Mouse (Mus musculus): ENCODE measurements around the gene Timm10b. TPM values are rescaled to one million over a fixed set of nuclear protein-coding genes. Genes with fewer than 3 reads are reported as not detected.

The Timm10b gene
- 164 and 184 TPM in 2 replicates for polyA plus RNA-seq (2016; fragmentation: Nextera tagmentation; extraction: Ambion mirVana)

DNA sequence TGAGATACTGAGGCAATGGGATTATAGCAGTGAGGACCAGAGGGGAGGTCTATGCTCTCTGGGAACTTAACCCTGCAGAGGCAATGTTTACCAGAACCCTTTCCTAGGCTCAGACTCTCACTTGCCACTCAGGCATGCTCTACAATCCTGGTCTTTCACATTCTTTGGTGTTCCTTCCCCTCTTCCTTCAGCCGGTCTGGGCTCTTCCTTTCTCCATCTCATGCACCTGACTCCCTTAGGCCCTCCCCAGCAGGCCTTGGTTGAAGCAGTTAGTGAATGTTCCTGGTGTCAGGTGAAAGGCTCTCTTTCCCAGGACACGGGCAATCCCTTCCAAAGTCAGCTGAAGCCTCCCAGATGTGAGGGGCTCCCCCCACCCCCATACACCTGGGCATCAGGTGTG, at the start of gene Timm10b:
Gene Timm10b, plus strand, starts transcription at position 301 of the 400 bp plus-strand sequence.
- Histone ChIP-seq H3K4me1 (replicated peaks) (peaks cover 28% of the 10 kb centered on the region), H3K36me3 (peaks cover 46% of the 10 kb centered on the region), H3K9me3 (no peaks in the 10 kb centered on the region), H3K4me3 (peak within 1 kb of the TSS; percentile 82), H3K27me3 (ENCODE audit: insufficient read depth, poor library complexity, severe bottlenecking) (peaks cover 12% of the 10 kb centered on the region), H3K27ac (peak within 1 kb of the TSS; percentile 87)
- DNase-seq (ENCODE audit: low spot score) = no peak
- WGBS = 3% methylated on average over 2 of the region's 2 CpGs

DNA sequence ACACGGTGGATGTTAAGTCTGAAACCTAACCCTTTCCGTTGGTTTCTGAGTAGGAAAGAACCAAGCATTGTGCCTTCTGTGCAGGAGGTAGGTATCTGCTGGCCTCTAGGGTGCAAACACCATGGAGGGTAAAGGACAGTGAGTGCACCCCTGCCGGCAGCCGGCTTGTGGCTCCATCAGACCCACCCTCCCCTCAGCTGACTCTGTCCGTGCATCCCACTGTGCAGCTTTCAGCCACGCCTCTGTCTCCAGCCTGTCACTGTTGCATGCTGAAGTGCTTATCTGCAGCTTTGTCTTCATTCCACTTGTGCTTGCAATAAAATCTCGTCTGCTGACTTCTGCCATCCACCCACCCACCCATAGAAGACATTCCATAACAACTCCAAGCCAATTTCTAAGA, 49.8 kb upstream of the Timm10b start:
- Histone ChIP-seq H3K36me3 (no peaks in the 10 kb centered on the region), H3K27ac (no peak overlapping the region), H3K4me1 (replicated peaks) (no peaks in the 10 kb centered on the region), H3K27me3 (ENCODE audit: insufficient read depth, poor library complexity, severe bottlenecking) (no peaks in the 10 kb centered on the region), H3K9me3 (no peaks in the 10 kb centered on the region), H3K4me3 (no peak overlapping the region)
- WGBS = 15% methylated on average over 7 of the region's 7 CpGs
- DNase-seq (ENCODE audit: low spot score) = no peak

DNA sequence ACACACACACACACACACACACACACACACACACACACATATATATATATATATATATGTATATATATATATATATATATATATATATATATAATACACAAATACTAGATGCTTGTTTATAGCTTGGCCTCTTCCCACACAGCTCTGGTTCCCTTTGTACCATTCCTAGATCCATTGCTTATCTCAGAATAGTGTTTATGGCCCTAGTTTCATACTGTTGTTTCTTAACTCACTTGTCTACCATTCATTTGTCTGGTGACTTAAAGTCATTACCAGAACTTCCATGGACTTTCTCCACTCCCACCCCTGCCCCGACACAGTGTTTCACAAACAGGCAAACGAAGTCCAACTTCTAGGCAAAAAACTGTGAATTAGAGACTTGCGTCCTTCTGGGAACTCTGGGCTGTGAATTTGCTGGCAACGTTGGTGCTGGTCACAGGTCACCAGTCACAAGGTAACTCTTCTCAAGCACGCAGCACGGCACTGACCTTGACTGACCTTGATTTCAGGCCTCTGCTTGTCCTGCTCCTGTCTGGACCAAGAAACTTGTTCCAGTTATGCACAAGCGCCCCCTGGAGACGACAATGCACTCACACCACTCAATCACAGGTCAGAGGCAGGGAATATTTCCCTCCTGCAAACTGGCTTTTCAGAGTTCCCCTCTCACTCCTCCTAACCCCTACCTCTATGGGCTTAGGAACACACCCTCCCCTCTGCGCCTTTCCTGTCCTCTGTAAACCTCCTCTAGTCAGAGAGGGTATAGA, 36.8 kb upstream of the Timm10b start:
- no peak overlapping the region for H3K4me3 ChIP-seq
- no peak overlapping the region for H3K27ac ChIP-seq
- WGBS = 33% methylated on average over 9 of the region's 9 CpGs
- no peaks in the 10 kb centered on the region; the same call in 1 of the 2 replicates for H3K9me3 ChIP-seq
- no peaks in the 10 kb centered on the region for H3K4me1 ChIP-seq (replicated peaks)
- no peaks in the 10 kb centered on the region for H3K36me3 ChIP-seq
- DNase-seq (ENCODE audit: low spot score) = peak; percentile 69
- no peaks in the 10 kb centered on the region for H3K27me3 ChIP-seq (ENCODE audit: insufficient read depth, poor library complexity, severe bottlenecking)

DNA sequence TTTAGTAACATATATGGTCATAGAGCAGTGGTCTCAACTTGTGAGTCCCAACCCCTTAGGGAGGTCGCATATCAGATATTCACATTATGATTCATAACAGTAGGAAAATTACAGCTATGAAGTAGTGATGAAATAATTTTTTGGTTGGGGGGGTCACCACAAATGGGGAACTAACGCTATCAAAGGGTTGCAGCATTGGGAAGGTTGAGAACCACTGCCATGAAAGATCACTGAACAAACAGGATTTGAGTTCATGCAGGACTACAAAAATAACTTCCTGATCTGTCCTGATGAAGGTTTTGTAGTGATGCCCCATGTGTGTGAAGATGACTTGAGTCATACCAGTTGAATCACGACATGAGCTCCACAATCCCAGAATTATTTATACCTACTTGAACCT, 31.4 kb upstream of the Timm10b start:
- Histone ChIP-seq H3K4me1 (replicated peaks) (no peaks in the 10 kb centered on the region), H3K36me3 (peaks cover 40% of the 10 kb centered on the region), H3K4me3 (no peak overlapping the region), H3K27me3 (ENCODE audit: insufficient read depth, poor library complexity, severe bottlenecking) (no peaks in the 10 kb centered on the region), H3K9me3 (no peaks in the 10 kb centered on the region; the same call in 1 of the 2 replicates), H3K27ac (no peak overlapping the region)
- no peak for DNase-seq (ENCODE audit: low spot score)
- WGBS = 89% methylated on average over 3 of the region's 3 CpGs

DNA sequence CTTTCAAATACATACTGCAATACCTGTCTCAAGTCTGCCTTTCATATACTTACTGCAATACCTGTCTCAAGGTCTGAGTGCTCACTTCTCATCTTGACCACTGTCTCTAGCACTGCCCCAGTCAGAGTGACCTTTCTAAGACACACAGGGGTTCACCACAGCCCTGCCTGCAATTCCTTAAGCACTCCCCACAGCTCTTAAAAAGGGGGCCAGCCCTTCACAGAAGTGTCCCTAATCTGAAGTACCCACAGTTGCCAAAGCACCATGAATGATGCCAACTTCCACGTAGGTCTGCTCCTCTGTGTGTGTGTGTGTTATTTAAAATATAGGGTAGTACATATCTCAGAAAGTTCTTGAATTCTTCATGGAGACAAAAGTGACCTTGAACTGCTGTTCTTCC, 28.1 kb upstream of the Timm10b start:
- WGBS = 86% methylated on average over 1 of the region's 1 CpGs
- Histone ChIP-seq H3K27ac (no peak overlapping the region), H3K4me1 (replicated peaks) (no peaks in the 10 kb centered on the region), H3K4me3 (no peak overlapping the region), H3K27me3 (ENCODE audit: insufficient read depth, poor library complexity, severe bottlenecking) (no peaks in the 10 kb centered on the region), H3K9me3 (no peaks in the 10 kb centered on the region), H3K36me3 (peaks cover 74% of the 10 kb centered on the region)
- DNase-seq (ENCODE audit: low spot score) = no peak

DNA sequence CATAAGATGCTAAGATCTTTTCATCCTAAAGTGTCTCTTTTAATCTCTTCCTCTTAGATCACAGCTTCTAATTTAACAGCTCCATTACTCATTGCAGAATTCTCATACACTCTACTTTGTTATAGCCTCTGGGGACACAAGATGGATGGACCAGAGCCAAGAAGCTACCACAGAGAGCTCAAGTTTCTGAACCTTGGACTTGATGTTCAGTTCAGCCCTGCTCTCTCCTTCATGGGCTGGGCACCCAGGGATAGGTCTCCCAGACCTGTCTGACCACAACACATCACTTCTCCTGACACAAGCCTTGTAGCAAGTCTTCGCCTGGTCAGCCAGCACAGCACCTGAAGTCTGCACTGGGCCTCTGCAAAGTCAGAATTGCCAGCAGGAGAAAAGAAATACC, 25.5 kb upstream of the Timm10b start:
- no peaks in the 10 kb centered on the region; the same call in 1 of the 2 replicates for H3K4me1 ChIP-seq (replicated peaks)
- DNase-seq (ENCODE audit: low spot score) = no peak
- peaks cover 100% of the 10 kb centered on the region for H3K36me3 ChIP-seq
- H3K9me3 ChIP-seq = no peaks in the 10 kb centered on the region
- no peak overlapping the region for H3K27ac ChIP-seq
- H3K27me3 ChIP-seq (ENCODE audit: insufficient read depth, poor library complexity, severe bottlenecking) = no peaks in the 10 kb centered on the region
- H3K4me3 ChIP-seq = no peak overlapping the region
- WGBS = 89% methylated on average over 1 of the region's 1 CpGs

DNA sequence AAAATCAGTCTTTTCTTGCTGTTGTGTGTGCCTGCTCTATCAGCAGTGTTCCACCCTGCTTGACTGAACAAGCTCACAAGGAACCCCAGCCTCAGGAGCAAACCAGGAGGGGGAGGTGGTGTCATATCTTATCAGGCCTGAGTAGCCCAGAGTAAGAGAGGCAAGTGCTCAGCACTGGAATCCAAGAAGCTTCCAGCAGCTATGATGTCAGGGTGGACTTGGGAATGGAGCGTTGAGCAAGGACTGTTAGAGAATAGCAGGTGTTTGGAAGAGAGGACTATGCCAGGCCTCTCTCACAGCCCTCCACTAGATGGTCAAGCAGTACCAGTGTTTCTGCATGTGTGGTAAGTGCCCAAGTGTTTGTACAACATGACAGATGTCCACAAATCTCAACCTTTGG, 24.1 kb upstream of the Timm10b start:
- H3K27ac ChIP-seq = no peak overlapping the region
- no peak for DNase-seq (ENCODE audit: low spot score)
- no peak overlapping the region for H3K4me3 ChIP-seq
- no peaks in the 10 kb centered on the region for H3K9me3 ChIP-seq
- 88% methylated on average over 1 of the region's 1 CpGs for WGBS
- no peaks in the 10 kb centered on the region for H3K27me3 ChIP-seq (ENCODE audit: insufficient read depth, poor library complexity, severe bottlenecking)
- no peaks in the 10 kb centered on the region; the same call in 1 of the 2 replicates for H3K4me1 ChIP-seq (replicated peaks)
- H3K36me3 ChIP-seq = peaks cover 98% of the 10 kb centered on the region

DNA sequence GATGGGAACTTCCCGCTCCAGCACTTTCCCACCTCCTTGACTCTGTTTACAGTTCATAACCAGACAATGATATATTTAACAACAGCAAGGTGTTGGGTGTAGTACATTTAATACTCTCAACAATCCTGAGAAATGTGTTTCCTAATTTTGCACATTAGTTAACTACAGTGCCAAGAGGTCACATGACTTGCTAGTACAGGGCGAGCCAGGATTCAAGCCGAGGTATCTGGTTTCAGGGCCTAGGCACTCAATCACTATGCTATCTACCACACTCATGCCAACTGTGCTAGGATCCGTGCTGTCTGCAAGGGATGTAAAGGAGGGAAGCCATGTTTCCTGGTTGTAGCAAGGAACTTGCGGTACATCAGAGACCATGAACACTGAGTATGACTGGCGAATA, 23.3 kb upstream of the Timm10b start:
- 90% methylated on average over 6 of the region's 6 CpGs for WGBS
- Histone ChIP-seq H3K27ac (no peak overlapping the region), H3K27me3 (ENCODE audit: insufficient read depth, poor library complexity, severe bottlenecking) (no peaks in the 10 kb centered on the region), H3K4me1 (replicated peaks) (no peaks in the 10 kb centered on the region; the same call in 1 of the 2 replicates), H3K4me3 (no peak overlapping the region), H3K9me3 (no peaks in the 10 kb centered on the region), H3K36me3 (peaks cover 98% of the 10 kb centered on the region)
- no peak for DNase-seq (ENCODE audit: low spot score)

DNA sequence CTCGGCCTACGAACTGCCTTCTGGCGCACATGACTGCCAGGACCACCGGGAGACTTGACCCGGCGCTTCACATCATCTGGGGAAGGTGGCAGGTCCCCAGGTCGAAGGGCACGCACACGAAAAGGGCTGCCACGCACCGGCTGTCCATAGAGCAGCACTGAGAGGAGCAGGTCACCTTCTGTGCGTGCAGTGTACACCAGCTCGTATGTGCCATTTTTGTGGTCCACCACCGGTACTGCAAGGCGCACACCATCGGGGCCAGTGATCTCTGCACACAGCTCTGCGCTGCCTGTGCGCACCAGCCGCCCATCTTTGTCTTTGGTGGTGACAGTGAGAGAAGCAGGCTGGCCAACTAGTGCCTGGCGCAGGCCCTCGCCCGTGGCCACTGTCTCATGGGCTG, 22.0 kb upstream of the Timm10b start:
- 96% methylated on average over 22 of the region's 22 CpGs for WGBS
- H3K9me3 ChIP-seq = no peaks in the 10 kb centered on the region

DNA sequence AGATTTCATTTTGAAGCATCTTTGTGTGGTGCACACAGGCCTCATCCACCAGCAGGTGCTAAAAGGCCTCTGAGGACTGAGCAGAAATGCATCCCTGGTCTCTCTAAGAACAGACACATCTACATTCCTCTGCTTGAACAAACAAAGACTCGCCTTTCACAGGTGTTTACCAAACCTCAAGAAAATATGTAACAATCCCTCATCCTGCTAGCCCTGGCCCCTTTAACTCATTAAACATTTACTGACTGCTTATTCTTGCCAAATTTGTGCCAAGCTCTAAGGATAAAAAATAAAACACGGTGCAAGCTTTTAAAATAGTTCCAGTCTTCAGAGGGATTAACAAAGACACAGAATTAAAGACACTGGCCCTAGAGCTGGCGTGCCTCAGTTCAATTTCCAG, 20.2 kb upstream of the Timm10b start:
- H3K4me3 ChIP-seq = no peak overlapping the region
- WGBS = 87% methylated on average over 3 of the region's 3 CpGs
- peaks cover 98% of the 10 kb centered on the region for H3K36me3 ChIP-seq
- no peaks in the 10 kb centered on the region; the same call in 1 of the 2 replicates for H3K4me1 ChIP-seq (replicated peaks)
- DNase-seq (ENCODE audit: low spot score) = no peak
- H3K9me3 ChIP-seq = no peaks in the 10 kb centered on the region
- H3K27me3 ChIP-seq (ENCODE audit: insufficient read depth, poor library complexity, severe bottlenecking) = no peaks in the 10 kb centered on the region
- no peak overlapping the region for H3K27ac ChIP-seq

More for the DNA sequence above, 22.0 kb upstream of the Timm10b start:
- H3K27ac ChIP-seq = no peak overlapping the region
- H3K36me3 ChIP-seq = peaks cover 98% of the 10 kb centered on the region
- no peaks in the 10 kb centered on the region for H3K27me3 ChIP-seq (ENCODE audit: insufficient read depth, poor library complexity, severe bottlenecking)
- H3K4me1 ChIP-seq (replicated peaks) = no peaks in the 10 kb centered on the region; the same call in 1 of the 2 replicates
- no peak for DNase-seq (ENCODE audit: low spot score)
- H3K4me3 ChIP-seq = no peak overlapping the region

DNA sequence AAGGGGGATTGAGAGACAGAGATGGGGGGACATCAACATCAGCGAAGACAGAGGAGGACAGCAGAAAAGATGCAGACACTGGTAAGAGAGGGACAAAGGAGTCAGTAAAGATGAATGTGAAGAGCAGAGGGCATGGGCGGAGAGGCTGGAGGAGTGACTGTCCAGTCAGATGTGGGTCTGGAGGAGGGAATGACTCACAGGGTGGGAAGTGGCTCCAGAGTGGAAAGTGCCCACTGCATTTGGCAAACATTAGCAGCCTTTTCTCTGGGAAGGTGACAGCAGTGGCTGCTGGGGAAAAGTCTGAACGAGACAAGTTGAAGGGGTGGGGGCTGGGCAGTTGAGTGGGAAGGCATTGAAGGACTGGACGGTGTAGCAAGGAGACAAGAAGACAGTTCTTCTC, 18.8 kb upstream of the Timm10b start:
- no peaks in the 10 kb centered on the region; the same call in 1 of the 2 replicates for H3K4me1 ChIP-seq (replicated peaks)
- WGBS = 86% methylated on average over 4 of the region's 4 CpGs
- no peaks in the 10 kb centered on the region for H3K9me3 ChIP-seq
- no peak for DNase-seq (ENCODE audit: low spot score)
- H3K27me3 ChIP-seq (ENCODE audit: insufficient read depth, poor library complexity, severe bottlenecking) = no peaks in the 10 kb centered on the region
- no peak overlapping the region for H3K4me3 ChIP-seq
- H3K27ac ChIP-seq = no peak overlapping the region
- peaks cover 93% of the 10 kb centered on the region for H3K36me3 ChIP-seq

DNA sequence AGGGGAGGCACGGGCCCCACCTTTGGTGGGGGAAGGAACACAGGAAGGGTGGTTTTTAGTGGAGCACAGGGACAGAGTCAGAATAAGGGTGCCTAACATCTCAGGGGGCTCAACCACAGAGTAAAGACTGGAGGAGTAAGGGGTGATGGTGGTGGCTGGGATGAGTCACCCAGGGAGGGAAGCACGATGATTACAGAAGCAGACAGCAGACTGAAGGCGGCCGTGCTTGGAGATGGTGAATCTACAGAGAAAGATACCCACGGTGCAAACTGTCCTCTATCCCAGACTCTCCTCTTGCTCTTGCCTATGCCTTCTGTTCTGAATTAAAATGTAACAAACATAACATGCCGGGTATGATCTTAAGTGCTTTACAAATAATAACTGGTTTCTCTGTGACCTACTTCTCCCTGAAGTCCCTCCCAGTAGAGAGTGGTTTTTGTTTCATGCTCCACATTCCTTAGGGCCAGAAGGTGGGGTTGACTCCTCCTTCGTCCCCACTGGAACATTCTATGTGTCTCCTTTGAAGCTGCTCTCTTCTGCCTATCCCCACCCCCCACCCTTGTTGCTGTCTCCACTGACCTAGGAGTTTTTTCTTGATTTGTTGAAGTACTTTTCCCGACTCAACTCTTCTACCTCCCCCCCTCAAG, 18.1 kb upstream of the Timm10b start:
- peaks cover 86% of the 10 kb centered on the region for H3K36me3 ChIP-seq

DNA sequence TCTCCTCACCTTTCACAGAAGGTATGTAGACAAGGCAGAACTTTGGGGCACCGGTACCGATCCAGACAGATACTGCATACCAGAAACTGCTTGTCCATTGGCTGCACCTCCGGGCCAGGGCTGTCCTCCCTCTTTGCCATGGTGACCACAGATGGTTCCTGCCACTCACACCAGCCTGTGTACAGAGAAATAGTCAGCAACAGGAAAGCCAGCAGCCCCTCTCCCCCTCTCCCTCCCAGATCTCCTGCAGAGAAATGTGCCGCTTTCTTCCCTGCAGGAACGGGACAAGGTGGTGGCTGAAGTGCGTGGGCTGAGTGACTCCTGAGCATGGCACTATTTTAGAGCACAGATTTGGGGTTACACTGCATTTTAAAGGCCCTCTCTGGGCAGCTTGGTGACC, 14.5 kb upstream of the Timm10b start:
- 70% methylated on average over 6 of the region's 6 CpGs for WGBS
- H3K9me3 ChIP-seq = no peaks in the 10 kb centered on the region
- H3K4me3 ChIP-seq = no peak overlapping the region
- H3K27ac ChIP-seq = no peak overlapping the region
- peaks cover 13% of the 10 kb centered on the region for H3K4me1 ChIP-seq (replicated peaks)
- peaks cover 52% of the 10 kb centered on the region for H3K36me3 ChIP-seq
- no peak for DNase-seq (ENCODE audit: low spot score)
- H3K27me3 ChIP-seq (ENCODE audit: insufficient read depth, poor library complexity, severe bottlenecking) = no peaks in the 10 kb centered on the region

More for the DNA sequence above, 18.1 kb upstream of the Timm10b start:
- Histone ChIP-seq H3K4me1 (replicated peaks) (no peaks in the 10 kb centered on the region; the same call in 1 of the 2 replicates), H3K27ac (no peak overlapping the region), H3K4me3 (no peak overlapping the region), H3K27me3 (ENCODE audit: insufficient read depth, poor library complexity, severe bottlenecking) (no peaks in the 10 kb centered on the region), H3K9me3 (no peaks in the 10 kb centered on the region)
- 84% methylated on average over 8 of the region's 8 CpGs for whole genome bisulfite sequencing
- no peak for DNase-seq (ENCODE audit: low spot score)
